Mouse (Mus musculus) gastrocnemius, postnatal 25 days (tissue): ENCODE measurements around the gene Golga5. TPM values are rescaled to one million over a fixed set of nuclear protein-coding genes. Genes with fewer than 3 reads are reported as not detected.

Source experiments
- DNase-seq: peaks from one replicate; pipeline ENCODE4 v3.0.0; 2022
- long read RNA-seq, 2 experiments: library from polyadenylated mRNA; stranded (forward); transcript quantifications; one replicate each; pipeline ENCODE4 v2.0.0; 2021
- total RNA-seq, 2 experiments: library from RNA; stranded (reverse); gene quantifications; 1 replicate in 1 of 2; 2 replicates in 1 of 2; pipeline ENCODE4 v1.2.3; 2021

Golga5 gene
- total RNA-seq, result 10 to 100 TPM; 21.0 to 22.7 TPM
- long read RNA-seq, experiment 1, transcript Golga5-202 (13 exons, 2,827 nt), result major isoform, 11 of 20 reads
- long read RNA-seq, experiment 1, partial matches to known transcripts, result 5 of 20 reads
- long read RNA-seq, experiment 1, other reads (novel, unspliced or antisense), result 3 of 20 reads
- long read RNA-seq, experiment 2, transcript Golga5-202 (13 exons, 2,827 nt), result major isoform, 28 of 36 reads
- long read RNA-seq, experiment 2, partial matches to known transcripts, result 4 of 36 reads
- long read RNA-seq, experiment 2, other reads (novel, unspliced or antisense), result 3 of 36 reads

- DNase-seq, result peak; percentile 98
Measured at GRCm38 (mm10) chr12:102468894-102469764, at the start of gene Golga5. Gene Golga5 (plus strand): TSS chr12:102469135.

DNA sequence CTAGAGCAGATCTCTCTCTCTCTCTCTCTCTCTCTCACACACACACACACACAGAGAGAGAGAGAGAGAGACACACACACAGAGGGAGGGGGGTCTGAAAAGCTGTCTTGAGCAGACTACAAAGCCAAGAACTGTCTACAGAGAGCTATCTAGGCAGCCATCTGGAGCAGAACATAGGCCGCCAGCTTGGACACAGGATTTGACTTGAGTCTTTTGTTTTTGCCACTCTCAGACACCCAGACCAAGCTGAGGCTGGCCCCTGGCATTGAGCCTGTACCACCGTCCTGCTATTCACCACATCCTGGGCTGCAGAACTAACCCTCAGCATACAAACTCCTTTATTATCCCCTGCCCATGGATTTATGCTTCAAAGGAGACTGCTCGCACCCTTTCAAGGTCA, 49.4 kb upstream of the Golga5 start:
- no peak for DNase-seq

DNA sequence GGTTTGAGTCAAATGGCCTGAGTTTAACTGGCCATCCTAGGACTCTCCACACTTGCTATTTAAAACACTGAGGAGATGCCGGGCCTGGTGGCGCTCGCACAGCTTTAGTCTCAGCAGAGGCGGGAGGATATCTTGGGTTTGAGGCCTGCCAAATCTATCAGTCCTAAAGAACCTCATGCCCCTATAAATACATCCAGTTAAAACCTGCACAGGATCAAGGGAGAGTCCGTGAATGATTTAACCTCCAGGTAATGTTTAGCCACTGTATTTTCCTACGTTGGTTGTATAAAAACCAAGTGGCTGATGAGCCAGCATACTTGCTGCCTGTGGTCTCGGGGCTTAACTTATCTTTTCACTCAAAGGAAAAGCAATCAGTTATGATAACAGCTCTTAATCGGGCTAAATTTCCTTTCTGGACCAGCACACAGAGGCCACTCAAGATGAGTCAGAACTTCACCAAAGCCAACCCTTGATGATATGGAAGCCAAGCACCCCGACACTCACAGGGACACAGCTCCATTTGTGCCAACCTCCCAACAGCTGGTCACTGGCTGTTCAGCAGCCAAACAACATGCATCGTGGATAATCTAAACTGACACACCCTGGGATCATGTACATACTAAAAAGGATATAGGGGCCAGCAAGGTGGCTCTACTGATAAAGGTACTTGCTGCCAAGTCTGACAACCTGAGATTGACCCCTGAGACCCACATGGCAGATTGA, 48.6 kb upstream of the Golga5 start:
- DNase-seq, result no peak

DNA sequence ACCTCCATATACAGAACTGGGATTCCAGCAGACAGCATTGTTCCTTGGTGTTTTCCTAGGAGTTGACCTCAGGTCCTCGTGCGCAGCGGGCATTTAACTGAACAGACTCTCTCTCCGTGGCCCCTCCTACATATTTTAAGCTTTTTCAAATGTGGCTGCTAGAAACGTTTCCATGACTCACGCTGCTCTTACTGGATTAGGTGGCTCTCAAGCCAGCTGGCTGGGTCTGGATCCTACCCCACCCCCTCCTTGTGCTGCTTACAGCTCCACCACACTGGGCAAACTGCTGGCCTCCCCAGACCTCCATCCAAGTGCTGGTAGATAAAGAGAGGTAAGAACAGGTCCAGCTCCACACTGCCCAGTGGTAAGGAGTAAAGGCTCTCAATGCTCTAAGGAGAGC, 46.9 kb upstream of the Golga5 start:
- peak; percentile 63 for DNase-seq

DNA sequence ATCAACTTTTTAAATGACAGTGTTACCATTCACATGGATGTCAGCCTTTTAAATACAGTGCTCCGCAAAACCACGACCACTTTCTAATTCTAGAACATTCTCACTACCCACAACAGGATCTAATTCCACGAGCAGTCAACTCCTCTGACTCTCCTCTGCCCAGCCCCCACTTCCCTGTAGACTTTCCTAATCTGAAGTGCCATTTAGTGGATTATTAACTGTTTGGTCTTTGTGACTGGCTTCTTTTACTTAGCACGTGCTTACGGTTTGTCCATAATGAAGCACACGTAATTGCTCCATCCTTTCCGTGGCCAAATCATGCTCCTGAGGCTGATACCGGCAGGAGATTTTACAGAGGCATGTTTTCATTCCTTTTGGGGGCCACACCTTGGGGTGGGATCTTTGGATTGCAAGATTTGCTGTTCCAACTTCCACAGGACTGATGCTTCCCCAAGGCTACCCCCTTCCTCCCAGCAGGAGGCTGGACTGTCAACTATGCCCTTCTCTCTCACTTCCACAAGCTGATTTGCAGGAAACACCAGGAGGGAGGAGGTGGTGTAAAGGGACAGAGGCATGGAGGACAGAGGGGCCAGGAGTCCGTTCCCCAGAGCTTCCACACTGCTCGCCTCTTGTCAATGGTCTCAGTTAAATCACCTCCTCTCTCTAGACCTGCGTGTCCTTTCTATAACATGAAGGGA, 46.2 kb upstream of the Golga5 start:
- DNase-seq, result no peak

DNA sequence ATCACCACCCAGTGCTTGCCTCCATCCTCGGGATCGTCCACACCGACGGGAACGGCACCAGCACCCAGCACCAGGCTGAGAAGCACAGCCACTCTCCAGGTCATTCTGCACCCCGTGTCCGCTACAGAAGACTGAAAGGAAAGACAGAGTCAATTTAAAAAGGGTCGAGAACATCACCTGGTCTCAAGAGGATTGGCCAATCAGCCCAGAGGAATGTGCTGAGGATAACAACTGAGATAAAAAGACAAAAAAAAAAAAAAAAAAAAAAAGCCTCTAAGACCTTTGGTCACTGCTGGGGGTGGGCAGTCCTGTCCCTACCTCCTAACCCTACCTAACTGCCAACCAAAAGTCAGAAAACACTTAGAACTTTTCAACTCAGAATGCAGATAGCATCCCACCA, 45.3 kb upstream of the Golga5 start:
- DNase-seq, result no peak

DNA sequence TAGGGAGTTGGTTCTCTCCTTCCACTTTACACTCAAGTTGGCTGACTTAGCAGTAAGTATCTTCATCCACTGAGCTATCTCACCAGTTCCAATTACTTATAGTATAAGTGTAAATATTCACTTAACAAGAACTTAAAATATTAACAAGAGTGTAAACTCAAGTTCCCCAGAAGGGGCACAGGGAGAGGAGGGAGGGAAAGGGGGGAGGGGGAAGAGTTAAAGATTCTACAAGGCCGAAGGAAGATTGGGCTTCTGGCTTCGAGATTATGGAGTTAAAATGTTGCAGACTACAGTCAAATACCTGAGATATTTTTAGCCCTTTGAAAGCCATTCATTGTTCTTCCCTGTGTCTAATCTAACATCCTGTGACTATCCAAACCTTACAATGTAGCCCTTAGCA, 44.5 kb upstream of the Golga5 start:
- no peak for DNase-seq

DNA sequence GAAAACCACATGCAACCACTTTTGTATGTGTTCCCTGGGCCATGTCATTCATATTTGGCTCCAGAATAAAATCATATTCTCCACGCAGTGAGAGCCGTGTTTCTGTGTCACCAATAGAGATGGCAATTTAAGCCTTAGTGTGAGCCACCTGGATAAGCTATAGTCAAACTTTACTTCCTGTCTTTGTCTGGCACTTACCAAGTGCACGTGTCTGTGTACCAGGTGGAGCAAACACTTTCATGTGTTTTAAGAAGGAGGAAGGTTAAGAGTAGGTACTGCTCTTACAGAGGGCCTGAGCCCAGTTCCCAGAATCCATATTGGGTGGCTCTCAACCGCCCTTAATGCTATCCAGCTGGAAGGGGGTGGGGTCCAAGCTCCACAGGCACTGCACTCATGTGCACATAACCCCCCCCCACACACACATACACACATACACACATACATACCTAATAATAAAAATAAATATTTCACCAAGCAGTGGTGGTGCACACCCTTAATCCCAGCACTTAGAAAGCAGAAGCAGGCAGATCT, 43.8 kb upstream of the Golga5 start:
- DNase-seq, result no peak

DNA sequence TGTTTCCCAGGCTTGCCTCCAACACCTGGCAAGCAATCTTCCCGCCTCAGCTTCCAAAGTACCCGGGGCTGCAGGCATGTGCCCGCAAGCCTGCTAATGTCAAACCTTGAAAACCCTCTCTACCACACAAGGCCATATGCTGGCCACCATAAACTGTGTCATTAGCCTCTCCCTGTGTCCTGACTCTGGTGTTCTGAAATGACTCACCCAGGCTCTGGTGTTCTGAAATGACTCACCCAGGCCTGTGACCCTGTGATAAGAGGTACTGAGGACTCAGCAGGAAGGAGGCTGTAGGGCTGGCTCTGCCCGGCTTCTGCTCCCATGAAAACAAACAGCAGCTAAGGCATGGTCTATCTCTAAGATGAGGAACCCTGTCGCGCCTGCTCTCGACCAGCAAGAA, 42.6 kb upstream of the Golga5 start:
- DNase-seq, result no peak

- DNase-seq, result no peak
Measured at GRCm38 (mm10) chr12:102429656-102430055, 39.3 kb upstream of the Golga5 start.

- no peak for DNase-seq
Measured at GRCm38 (mm10) chr12:102430228-102430627, 38.7 kb upstream of the Golga5 start.

GRCm38 (mm10) chr12:102432238-102432637, 36.7 kb upstream of the Golga5 start:
- DNase-seq, result no peak

GRCm38 (mm10) chr12:102434107-102434506, 34.8 kb upstream of the Golga5 start:
- DNase-seq, result no peak

DNA sequence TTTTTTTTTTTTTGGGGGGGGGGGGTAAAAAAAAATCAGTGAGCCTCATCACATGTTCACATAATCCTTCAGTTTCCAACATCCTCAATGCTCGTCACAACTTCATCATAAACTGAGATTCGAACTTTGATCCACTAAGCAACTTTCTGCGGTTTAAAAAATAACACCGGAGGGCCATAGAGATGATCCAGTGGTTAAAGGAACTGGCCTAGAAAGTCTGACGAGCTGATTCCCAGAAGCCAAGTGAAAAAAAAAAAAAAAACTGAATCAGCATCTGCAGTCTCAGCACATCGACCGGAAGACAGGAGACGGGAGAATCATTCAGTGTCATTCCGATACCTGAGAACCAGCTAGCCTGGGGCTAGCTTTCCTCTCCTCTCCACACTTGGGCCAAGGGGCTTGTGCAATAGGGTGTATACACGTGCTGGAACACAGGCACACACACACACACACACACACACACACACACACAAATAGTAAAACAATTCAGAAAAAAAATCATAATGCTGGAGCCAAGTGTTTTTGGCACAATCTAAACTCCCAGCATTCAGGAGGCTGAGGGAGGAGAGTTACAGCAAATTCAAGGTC, 31.9 kb upstream of the Golga5 start:
- no peak for DNase-seq

DNA sequence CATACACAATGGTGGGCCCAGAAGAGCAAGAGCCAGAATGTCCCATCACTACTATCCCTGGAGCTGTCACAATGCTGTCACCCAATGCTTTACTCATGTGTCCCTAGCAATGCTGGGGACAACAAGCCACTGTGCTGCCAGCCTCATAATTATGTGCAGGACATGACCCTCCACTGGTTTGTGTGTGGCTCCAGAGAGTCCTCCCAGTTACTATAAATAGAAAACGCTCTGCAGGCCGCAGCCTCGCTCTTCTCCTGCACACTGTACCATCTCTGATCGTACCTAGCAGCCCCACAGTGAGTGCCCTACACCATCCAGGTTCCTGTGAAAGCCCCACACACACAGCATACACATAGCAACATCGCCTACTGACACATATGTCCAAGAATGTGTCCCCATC, 31.0 kb upstream of the Golga5 start:
- no peak for DNase-seq

DNA sequence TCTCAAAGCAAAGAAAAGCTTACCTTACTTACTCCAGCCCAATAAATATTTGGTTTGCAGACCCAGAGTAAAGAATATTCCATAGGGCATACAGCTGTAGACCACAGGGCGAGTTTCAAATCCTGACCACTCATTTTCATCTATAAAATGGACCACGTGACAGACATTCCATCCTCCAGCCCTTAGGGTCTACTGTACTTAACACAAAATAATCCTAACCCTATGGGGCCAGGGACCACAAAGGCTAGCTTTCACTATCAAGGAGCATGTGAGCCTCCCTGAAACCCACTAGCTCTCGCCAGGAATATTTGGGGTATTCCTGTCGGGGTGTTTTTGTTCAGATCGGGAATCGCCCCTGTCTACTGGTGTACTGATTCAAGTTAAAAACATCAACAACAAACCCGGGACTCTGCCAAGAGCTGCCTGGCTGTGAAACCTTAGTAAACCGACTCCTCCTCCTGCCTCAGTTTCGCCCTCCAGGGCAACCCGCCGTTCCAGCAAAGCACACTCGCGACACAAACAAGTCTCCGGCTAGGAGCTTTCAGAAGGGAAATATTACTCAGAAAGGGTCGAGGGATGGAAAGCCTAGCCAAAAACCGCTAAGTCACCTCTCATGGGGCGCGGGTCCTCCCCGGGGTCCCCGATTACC, 29.8 kb upstream of the Golga5 start:
- no peak for DNase-seq

DNA sequence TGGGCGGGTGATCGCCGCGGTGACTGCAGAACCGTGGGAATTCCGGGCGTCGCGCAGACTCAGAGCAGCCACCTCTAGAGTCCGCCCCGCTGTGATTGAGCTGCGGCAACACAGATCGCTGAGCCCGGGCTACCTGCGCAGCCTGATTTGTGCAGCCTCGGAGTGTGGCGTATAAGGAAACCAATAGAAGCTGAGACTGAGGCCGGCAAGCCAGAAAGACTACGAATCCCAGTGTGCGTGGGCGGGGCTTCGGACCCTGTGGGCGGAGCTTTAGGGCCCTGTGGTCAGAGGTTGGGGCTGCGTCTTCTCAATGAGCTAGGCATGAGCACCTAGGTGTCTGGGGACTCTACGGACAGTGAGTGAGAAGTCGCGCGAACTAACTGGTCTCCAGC, 29.3 kb upstream of the Golga5 start, which contains the start of gene Lgmn:
TSS of gene Lgmn (minus strand) at position 182 of the 392 bp plus-strand sequence.
- peak; percentile 97 for DNase-seq

DNA sequence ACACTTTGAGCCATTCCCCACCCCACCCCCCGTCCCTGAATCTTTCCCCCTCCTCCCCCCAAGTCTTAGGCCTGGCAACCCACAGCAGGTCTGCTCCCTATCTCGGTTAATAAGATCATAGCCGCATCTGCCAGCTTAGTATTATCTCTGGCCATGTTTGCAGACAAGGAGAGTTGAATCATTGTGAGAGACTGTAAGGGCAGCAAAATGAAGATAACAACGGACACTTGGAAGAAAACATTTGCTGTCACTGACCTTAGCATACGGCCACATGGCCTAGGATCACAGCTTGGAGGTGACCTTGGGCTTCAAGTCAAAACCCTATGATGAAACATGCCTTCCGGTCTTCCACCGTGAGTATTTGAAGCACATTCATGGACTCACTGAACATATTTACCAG, 28.4 kb upstream of the Golga5 start:
- DNase-seq, result no peak

- peak; percentile 60 for DNase-seq
Measured at GRCm38 (mm10) chr12:102441141-102441540, 27.8 kb upstream of the Golga5 start.

DNA sequence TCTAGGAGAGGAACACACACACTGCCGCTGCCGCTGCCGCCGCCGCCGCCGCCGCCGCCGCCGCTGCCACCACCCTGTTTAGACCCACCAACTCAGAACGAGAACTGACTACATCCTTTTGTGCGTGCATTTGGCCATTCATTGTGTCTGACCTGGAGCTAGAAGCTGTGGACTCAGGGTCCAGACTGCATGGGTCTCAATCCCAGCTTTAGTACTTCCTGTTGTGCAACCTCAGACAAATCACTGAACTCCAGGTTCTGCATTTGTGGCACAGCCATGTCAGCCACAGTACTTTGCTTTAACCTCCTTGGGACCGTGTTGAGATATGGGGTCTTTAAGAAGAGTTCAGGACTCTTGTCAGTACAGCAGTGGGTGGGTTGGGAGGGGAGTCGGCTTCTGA, 26.3 kb upstream of the Golga5 start:
- no peak for DNase-seq

GRCm38 (mm10) chr12:102443676-102444075, 25.3 kb upstream of the Golga5 start:
- DNase-seq, result no peak
